Mouse (Mus musculus) splenic B cell, adult 2 months (primary cell): ENCODE measurements around the gene Ric8b.
A peak's percentile ranks its signal among the peaks of the same experiment; 100 is the strongest.

Source experiments
- DNase-seq: peaks from one replicate; pipeline ENCODE4 v3.0.0-alpha.2; 2011; ENCODE audit warnings: low read depth, low spot score
- H3K27me3 ChIP-seq: 2 replicates; pipeline ENCODE4 v1.6.1; 2012; ENCODE audit warnings: mild to moderate bottlenecking, low read length, moderate library complexity, mixed read lengths; ENCODE audit not compliant: control insufficient read depth, poor library complexity, insufficient read depth, severe bottlenecking
- H3K36me3 ChIP-seq: 2 replicates; pipeline ENCODE4 v1.6.1; 2012; ENCODE audit warnings: mild to moderate bottlenecking, low read length, moderate library complexity, mixed read lengths; ENCODE audit not compliant: control insufficient read depth, poor library complexity, insufficient read depth, severe bottlenecking

Ric8b gene

GRCm38 (mm10) chr10:84997571-84998224 is 80.3 kb downstream of the Ric8b start:
- Histone ChIP-seq H3K36me3 (no peaks in the 10 kb centered on the region), H3K27me3 (no peaks in the 10 kb centered on the region)
- DNase-seq = no peak

DNA sequence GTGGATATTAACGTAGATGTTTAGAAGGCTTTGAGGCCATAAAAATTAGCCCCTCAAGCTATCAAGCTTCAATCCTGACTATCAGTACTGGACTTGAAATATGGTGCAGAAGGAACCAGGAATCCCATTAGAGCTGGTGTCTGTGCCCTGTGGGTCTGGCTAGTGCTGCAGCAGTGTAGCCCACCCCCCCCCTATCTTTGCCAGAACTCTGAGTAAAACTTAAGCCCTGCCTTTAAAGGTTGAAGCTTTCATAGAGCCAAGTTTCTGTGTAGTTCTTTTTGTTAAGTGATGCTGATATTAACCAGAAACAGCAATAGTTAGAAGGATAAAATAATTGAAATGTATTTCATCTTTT is 80.8 kb downstream of the Ric8b start:
- Histone ChIP-seq H3K27me3 (no peaks in the 10 kb centered on the region), H3K36me3 (no peaks in the 10 kb centered on the region)
- no peak for DNase-seq

- Histone ChIP-seq H3K27me3 (no peaks in the 10 kb centered on the region), H3K36me3 (no peaks in the 10 kb centered on the region)
- DNase-seq = no peak
Observed at GRCm38 (mm10) chr10:85001920-85002319, 84.5 kb downstream of the Ric8b start.

- no peaks in the 10 kb centered on the region for H3K27me3 ChIP-seq
- no peaks in the 10 kb centered on the region for H3K36me3 ChIP-seq
- DNase-seq = peak; percentile 66
Observed at GRCm38 (mm10) chr10:85003190-85004026, 86.0 kb downstream of the Ric8b start.

GRCm38 (mm10) chr10:85006573-85007310 is 89.3 kb downstream of the Ric8b start:
- H3K36me3 ChIP-seq = no peaks in the 10 kb centered on the region; the same call in 1 of the 2 replicates
- no peaks in the 10 kb centered on the region for H3K27me3 ChIP-seq
- no peak for DNase-seq

DNA sequence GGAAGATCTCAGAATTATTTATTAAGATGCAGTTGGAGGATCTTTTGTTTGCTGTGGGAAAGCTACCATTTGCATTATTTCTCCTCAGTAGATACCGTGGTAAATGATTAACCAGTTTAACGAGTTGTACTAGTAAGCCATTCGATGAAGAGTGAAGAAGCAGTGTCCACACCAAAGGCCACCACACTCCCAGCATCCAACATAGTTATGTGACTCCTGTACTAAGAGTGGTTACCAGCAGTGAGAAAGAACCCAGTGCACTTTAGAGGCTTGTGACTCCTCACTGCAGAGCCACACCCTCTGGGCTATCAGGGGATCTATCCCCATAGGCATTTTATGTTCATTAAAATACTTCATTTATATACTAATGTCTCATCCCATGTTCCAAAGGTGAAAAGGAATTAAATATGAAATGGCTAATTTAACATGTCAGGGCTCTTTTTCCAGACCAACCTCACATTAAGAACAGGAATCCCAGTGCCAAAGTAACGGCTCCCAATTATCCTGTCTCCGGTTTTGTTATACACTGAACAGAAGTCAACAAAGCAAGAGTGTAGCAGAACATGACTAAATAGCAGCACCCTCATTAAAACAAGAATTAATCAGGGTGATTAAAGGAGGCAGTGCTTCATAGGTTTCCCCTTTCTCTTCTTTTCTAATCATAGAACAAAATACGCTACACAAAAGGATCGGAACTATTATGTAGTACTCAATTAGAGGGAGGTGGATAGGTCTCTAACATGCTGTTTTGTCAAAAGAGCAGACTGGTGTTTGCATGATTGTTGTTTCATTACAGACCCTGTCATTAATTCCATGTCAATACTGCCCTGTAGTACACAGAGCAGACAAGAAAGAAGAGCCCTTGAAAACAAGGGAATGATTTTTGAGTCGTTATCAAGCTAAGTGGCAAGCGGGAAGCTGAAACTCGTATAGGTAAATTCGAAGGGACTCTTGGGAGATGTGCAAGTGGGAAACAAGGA is 90.7 kb downstream of the Ric8b start:
- DNase-seq = no peak
- Histone ChIP-seq H3K27me3 (no peaks in the 10 kb centered on the region), H3K36me3 (no peaks in the 10 kb centered on the region; the same call in 1 of the 2 replicates)

GRCm38 (mm10) chr10:85011066-85011465 is 93.7 kb downstream of the Ric8b start:
- peaks cover 2% of the 10 kb centered on the region; the same call in 1 of the 2 replicates for H3K36me3 ChIP-seq
- no peak for DNase-seq
- H3K27me3 ChIP-seq = no peaks in the 10 kb centered on the region

DNA sequence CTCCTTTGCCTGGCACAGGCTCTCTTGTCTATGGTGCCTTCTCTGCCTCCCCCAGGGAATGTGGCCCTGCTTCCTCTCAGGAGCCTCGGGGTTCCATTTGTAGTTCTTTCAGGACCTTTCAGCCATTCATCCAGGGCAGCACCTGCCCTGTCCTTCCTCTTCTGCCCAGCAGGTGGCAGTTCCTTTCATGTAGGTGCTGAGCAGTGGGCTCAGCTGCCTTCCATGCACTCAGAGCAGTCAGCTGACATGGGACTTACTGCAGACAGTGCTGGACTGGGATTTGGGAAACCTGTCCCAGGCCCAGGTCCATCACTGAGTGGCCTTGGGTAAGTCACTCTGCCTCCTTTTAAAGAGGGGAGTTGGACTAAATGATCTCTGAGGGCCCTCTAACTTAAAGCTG is 96.0 kb downstream of the Ric8b start:
- DNase-seq = peak; percentile 60
- Histone ChIP-seq H3K36me3 (peaks cover 2% of the 10 kb centered on the region; the same call in 1 of the 2 replicates), H3K27me3 (no peaks in the 10 kb centered on the region)

DNA sequence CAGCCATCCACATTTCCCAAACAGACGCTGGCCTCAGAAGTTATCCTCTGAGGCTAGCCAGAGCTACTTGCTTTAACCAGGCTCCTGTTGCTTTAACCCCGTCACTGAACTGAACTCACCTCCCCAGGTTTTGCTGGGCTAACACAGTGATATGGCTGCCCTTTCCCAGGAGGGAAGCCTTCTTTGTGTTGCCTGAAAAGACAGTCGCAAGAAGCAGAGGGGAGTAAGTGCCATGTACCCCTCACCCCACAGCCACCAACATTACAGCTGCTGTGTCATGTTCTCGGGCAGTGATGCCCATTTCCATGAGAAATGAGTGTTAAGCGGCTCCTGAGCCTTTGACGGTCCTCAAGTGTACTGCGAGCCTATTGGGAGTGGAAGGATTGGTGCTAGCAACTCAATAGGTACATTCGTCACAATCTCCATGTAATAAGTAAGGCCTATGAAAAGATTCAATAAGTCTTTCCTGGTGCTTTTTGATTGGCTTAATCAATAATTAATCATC is 96.6 kb downstream of the Ric8b start:
- no peak for DNase-seq
- Histone ChIP-seq H3K27me3 (no peaks in the 10 kb centered on the region), H3K36me3 (peaks cover 2% of the 10 kb centered on the region)

DNA sequence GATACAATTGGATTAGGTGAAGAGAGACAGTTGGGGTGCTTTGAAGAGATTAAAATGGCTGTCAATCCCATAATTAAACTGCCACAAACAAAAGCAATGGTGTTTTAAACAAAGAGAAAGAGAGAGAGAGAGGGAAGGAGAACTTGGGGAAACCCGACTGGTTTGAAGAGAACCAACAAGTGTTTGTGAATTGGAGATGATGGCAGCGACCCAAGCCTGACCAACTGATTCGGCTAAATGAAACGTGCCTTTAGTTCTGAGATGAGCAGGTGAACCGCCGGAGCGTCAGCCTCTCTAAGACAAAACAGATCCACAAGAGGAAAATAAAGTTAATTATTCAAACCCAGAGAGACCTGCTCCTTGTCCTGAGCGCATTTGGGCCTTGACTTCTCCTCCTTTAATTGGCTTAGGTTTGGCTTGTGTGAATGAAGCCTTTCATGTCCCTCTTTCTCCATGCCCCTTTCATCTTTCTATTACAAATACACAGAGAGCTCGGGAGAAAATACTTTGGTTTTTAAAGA is 97.1 kb downstream of the Ric8b start:
- no peak for DNase-seq
- no peaks in the 10 kb centered on the region for H3K27me3 ChIP-seq
- peaks cover 2% of the 10 kb centered on the region for H3K36me3 ChIP-seq

GRCm38 (mm10) chr10:85022647-85023312 is 105.4 kb downstream of the Ric8b start:
- Histone ChIP-seq H3K27me3 (no peaks in the 10 kb centered on the region), H3K36me3 (no peaks in the 10 kb centered on the region; the same call in 1 of the 2 replicates)
- no peak for DNase-seq

DNA sequence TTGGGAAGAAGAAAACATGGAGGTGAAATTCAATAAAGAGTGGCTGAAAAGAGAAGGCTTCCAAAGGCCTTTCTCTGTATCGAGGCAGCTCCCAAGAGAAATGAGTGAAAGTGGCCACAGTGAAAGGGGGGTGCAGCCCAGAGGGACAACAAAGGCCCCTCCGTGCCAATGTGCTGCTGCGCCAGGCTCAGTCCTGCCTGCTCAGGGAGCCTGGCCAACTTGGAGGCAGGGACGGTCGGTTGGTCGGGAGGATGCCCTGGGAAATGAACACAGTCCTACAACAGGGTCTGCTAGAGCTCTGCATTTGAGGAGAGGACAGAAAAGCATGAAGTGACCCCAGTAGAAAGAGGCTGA is 105.9 kb downstream of the Ric8b start:
- Histone ChIP-seq H3K27me3 (no peaks in the 10 kb centered on the region), H3K36me3 (no peaks in the 10 kb centered on the region; the same call in 1 of the 2 replicates)
- DNase-seq = no peak

GRCm38 (mm10) chr10:85025799-85026424 is 108.5 kb downstream of the Ric8b start:
- no peaks in the 10 kb centered on the region for H3K36me3 ChIP-seq
- no peak for DNase-seq

More at GRCm38 (mm10) chr10:85025799-85026424, 108.5 kb downstream of the Ric8b start:
- no peaks in the 10 kb centered on the region for H3K27me3 ChIP-seq
